Mouse (Mus musculus): ENCODE measurements around the gene Tmed1.

DNA sequence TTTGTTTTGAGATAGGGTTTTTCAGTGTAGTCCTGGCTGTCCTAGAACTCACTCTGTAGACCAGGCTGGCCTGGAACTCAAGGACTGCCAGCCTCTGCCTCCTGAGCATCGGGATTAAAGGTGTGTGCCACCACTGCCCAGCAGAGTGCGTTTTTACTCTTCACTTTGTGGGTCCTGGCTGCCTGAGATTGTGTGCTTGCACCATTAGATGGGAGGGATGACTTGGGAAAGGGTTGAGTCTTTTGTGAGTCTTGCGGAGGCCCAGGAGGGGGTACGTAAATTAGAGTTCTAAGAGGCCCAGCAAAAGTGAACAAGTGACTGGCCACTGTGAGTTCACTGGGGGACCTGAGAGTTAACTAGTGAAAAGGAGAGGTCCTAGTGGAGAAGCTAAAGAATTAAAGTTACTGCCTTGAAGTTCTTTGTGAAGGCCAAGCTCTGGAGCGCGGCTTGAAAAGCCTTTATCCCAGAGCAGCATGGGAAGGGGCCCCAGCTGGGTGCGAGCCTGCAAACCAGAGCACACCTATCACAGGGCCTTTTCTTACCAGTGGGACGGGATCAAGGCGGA is 35.4 kb upstream of the Tmed1 start:
- TF ChIP-seq CTCF (IDR thresholded peaks at IDR 0.05; ENCODE audit: low read depth), result peak; percentile 21; the same call in 1 of the 2 replicates
- no peak for TF ChIP-seq EP300 (optimal IDR thresholded peaks at IDR 0.05)
